Mouse (Mus musculus): ENCODE measurements around the gene Nt5c. TPM values are rescaled to one million over a fixed set of nuclear protein-coding genes. Genes with fewer than 3 reads are reported as not detected.
"Not testable (repeated sequence)": the region's sequence is repeated elsewhere in the genome, so short reads cannot be mapped to it uniquely, and the experiment has no call there.

Gene Nt5c
- polyA plus RNA-seq, 1 experiment = 67.9 TPM

DNA sequence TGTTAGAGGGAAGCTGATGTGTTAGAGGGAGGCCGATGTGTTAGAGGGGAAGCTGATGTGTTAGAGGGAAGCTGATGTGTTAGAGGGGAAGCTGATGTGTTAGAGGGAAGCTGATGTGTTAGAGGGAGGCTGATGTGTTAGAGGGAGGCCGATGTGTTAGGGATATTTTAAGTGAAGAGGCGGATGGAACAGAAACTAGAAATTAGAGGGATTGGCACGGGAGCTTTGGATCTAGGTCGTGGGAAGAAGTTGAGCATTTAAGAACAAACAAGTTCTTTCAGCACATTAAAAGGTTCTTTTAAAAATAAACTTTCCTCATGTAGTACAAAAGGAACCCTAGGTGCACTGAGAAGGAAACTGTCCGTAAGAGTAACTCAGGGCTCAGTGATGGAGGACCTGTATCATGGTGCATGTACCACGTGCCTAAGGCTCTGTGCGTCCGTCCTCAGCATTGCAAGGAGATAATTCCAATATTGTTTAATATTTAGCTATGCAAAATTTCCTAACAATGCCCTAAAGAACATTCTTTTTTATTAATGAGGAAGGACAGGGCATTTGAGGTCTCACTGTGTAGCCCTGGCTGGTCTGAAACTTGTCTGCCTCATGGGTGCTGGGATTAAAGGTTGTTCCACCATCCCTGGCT lies 13.2 kb downstream of the Nt5c start:
- DNase-seq (ENCODE audit: low read depth) = no peak
- no peak for TF ChIP-seq POLR2A (IDR thresholded peaks at IDR 0.05; ENCODE audit: borderline replicate concordance, extremely low read depth, insufficient read depth, insufficient read length, poor library complexity, severe bottlenecking)
- TF ChIP-seq CTCF (IDR thresholded peaks at IDR 0.05; ENCODE audit: borderline replicate concordance, extremely low read depth, insufficient read depth, insufficient read length) = no peak

- not testable (repeated sequence) for DNase-seq (ENCODE audit: low read depth)
Measured at GRCm38 (mm10) chr11:115477388-115477787, 14.3 kb downstream of the Nt5c start.

DNA sequence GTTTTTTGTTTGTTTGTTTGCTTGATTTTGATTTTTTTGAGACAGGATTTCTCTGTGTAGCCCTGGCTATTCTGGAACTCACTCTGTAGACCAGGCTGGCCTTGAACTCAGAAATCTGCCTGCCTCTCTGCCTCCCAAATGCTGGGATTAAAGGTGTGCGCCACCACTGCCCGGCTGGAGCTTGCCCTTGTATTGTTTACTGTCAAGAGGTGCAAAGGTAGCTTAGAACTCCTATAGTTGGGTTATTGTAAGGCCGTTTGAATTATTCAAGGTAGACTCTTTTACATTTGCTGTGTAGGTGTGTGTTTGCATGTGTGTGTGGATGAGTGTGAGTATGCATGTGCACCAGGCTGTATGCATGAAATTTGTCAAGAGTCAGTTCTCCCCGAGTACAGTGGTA lies 15.0 kb downstream of the Nt5c start:
- not testable (repeated sequence) for DNase-seq (ENCODE audit: low read depth)

- no peak for TF ChIP-seq CTCF (IDR thresholded peaks at IDR 0.05; ENCODE audit: borderline replicate concordance, extremely low read depth, insufficient read depth, insufficient read length)
- TF ChIP-seq POLR2A (IDR thresholded peaks at IDR 0.05; ENCODE audit: borderline replicate concordance, extremely low read depth, insufficient read depth, insufficient read length, poor library complexity, severe bottlenecking) = no peak
- no peak for DNase-seq (ENCODE audit: low read depth)
Measured at GRCm38 (mm10) chr11:115475758-115476237, 15.9 kb downstream of the Nt5c start.

DNA sequence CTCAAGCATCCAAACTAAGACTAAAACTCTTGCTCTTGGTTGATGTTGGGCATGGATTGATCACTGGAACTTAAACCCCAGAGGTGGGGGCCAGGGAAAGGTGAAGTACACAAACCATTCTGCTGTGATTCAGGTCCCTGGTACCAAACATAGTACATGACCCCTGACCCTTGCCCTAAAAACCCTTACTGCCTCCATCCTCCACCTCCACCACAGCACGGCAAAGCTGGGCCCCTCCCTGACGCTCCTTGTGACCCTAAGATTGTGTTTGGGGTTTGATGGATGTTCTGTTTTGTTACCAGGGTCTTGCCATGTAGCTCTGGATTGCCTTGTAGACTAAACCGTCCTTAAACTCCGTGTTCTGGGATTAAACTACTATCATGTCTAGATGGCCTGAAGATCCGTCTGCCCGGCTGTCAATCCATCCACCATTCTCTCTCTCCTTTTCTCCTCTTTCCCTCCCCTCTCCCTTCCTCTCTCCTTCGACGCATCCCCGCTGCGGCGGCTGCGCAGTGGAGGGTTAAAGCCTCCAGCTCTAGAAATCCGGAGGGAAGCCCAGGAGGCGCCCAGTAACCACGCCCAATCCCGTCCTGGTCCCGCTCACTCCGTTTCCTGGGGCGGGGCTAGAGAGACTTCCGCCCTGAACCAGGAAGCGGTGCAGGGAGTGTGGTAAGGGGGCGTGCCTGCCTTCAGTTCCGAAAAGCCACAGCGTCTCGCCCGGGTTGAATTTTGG lies 16.5 kb downstream of the Nt5c start, which contains the start of gene Armc7:
TSS of gene Armc7 (plus strand) at position 643 of the 733 bp plus-strand sequence.
- peak; percentile 98 for DNase-seq (ENCODE audit: low read depth)
- TF ChIP-seq POLR2A (IDR thresholded peaks at IDR 0.05; ENCODE audit: borderline replicate concordance, extremely low read depth, insufficient read depth, insufficient read length, poor library complexity, severe bottlenecking) = peak; percentile 34; the same call in 1 of the 2 replicates
- TF ChIP-seq CTCF (IDR thresholded peaks at IDR 0.05; ENCODE audit: borderline replicate concordance, extremely low read depth, insufficient read depth, insufficient read length) = no peak

DNA sequence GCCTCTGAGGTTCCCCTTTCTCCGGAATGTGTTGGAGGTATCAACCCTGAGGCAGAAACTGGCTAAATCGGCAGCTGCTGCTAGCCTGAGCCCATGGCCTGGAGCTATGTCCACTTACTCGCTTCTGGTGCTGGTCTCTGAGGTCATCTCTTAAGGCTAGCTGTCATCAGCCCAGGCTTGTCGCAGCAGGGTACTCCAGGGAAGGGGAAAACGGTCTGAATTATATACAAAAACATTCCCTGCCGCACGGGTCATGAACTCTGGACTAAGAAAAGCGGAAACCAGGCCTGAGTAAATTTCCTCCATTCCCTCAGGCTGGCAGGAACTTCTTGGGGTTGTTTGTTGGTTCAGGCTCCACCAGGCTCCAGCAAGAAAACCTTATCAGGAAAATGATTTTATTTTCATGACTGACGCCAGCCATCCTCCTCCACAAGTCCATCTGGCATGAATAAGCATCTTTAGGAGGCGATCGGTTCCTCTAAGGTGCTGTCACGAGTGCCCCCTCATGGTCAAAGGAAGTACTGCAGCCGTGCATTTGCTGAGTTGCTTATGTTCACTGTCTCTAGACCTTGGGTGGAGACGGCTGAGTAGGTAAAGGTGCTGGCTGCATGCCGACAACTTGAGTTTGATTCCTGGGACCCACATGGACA lies 17.9 kb downstream of the Nt5c start:
- peak; percentile 96 for DNase-seq (ENCODE audit: low read depth)
- TF ChIP-seq CTCF (IDR thresholded peaks at IDR 0.05; ENCODE audit: borderline replicate concordance, extremely low read depth, insufficient read depth, insufficient read length) (peak; percentile 97), POLR2A (IDR thresholded peaks at IDR 0.05; ENCODE audit: borderline replicate concordance, extremely low read depth, insufficient read depth, insufficient read length, poor library complexity, severe bottlenecking) (no peak)

DNA sequence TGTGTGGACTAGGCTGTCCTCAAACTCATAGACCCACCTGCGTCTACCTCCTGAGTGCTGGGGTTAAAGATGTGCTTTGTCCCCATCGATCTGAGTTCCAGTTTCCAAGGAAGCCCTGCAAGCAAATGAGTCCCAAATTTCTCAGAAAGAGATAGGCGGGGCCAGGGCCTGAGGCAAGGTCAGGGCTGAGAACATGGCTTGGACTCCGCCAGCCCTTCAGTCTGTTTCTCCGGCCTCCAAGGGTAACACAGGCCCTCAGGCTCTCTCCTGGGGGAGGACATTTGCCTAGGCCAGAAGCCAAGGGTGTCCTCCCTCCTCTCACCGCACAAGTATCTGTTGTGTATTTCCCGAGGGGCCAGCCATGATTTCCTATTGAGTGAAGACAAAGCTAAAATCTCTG lies 19.5 kb downstream of the Nt5c start:
- TF ChIP-seq POLR2A (IDR thresholded peaks at IDR 0.05; ENCODE audit: borderline replicate concordance, extremely low read depth, insufficient read depth, insufficient read length, poor library complexity, severe bottlenecking) (no peak), CTCF (IDR thresholded peaks at IDR 0.05; ENCODE audit: borderline replicate concordance, extremely low read depth, insufficient read depth, insufficient read length) (no peak)

GRCm38 (mm10) chr11:115467217-115467618 lies 24.4 kb downstream of the Nt5c start:
- DNase-seq (ENCODE audit: low read depth) = no peak

More for the DNA sequence above, 19.5 kb downstream of the Nt5c start:
- no peak for DNase-seq (ENCODE audit: low read depth)

GRCm38 (mm10) chr11:115464851-115465250 lies 26.8 kb downstream of the Nt5c start:
- TF ChIP-seq POLR2A (IDR thresholded peaks at IDR 0.05; ENCODE audit: borderline replicate concordance, extremely low read depth, insufficient read depth, insufficient read length, poor library complexity, severe bottlenecking) (no peak), CTCF (IDR thresholded peaks at IDR 0.05; ENCODE audit: borderline replicate concordance, extremely low read depth, insufficient read depth, insufficient read length) (no peak)
- DNase-seq (ENCODE audit: low read depth) = no peak

More at GRCm38 (mm10) chr11:115467217-115467618, 24.4 kb downstream of the Nt5c start:
- no peak for TF ChIP-seq CTCF (IDR thresholded peaks at IDR 0.05; ENCODE audit: borderline replicate concordance, extremely low read depth, insufficient read depth, insufficient read length)
- no peak for TF ChIP-seq POLR2A (IDR thresholded peaks at IDR 0.05; ENCODE audit: borderline replicate concordance, extremely low read depth, insufficient read depth, insufficient read length, poor library complexity, severe bottlenecking)

DNA sequence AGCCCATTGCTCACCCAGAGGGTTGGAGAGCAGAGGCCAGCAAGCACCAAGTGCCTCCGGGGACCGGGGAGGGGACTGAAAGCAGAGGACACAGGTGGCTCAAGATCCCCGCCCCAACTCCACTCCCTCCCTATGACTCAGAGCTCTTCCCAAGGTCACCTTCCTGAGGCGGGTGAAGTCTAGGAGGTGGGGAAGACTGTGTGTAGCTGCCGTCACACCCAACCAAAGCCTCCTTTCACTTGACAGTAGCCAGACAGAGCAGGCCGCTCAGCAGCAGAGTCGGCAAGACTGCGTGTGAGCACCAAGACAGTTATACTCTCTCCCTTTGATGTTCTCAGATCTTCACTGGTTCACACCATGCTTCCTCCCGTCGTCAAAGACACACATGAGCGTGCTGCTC lies 28.3 kb downstream of the Nt5c start:
- no peak for DNase-seq (ENCODE audit: low read depth)
- no peak for TF ChIP-seq CTCF (IDR thresholded peaks at IDR 0.05; ENCODE audit: borderline replicate concordance, extremely low read depth, insufficient read depth, insufficient read length)
- TF ChIP-seq POLR2A (IDR thresholded peaks at IDR 0.05; ENCODE audit: borderline replicate concordance, extremely low read depth, insufficient read depth, insufficient read length, poor library complexity, severe bottlenecking) = no peak

GRCm38 (mm10) chr11:115462243-115462891 lies 29.3 kb downstream of the Nt5c start, which contains the start of gene Slc16a5:
Gene Slc16a5 (plus strand): TSS chr11:115462474.
- DNase-seq (ENCODE audit: low read depth) = no peak
- TF ChIP-seq POLR2A (IDR thresholded peaks at IDR 0.05; ENCODE audit: borderline replicate concordance, extremely low read depth, insufficient read depth, insufficient read length, poor library complexity, severe bottlenecking) (no peak), CTCF (IDR thresholded peaks at IDR 0.05; ENCODE audit: borderline replicate concordance, extremely low read depth, insufficient read depth, insufficient read length) (no peak)

Measured in brain, embryonic 14.5 days (tissue).